Mouse (Mus musculus) bone marrow, adult 2 months (tissue): ENCODE measurements at regions not wholly inside any gene's neighbourhood (a gene's known extent, or its start where the extent isn't known, plus 50 kb on each side); places are given as distances from the start of the nearest gene placed in this dataset.

Source experiments
- CTCF ChIP-seq: fragments of 200-500 bp; IDR thresholded peaks from 2 replicates; pipeline ENCODE4 v1.5.1; 2011; ENCODE audit warnings: low read length, control low read depth; ENCODE audit not compliant: control insufficient read depth, insufficient read depth
- POLR2A ChIP-seq: fragments of 200-500 bp; IDR thresholded peaks from 2 replicates; pipeline ENCODE4 v1.6.1; 2011; ENCODE audit warnings: low read depth, mild to moderate bottlenecking, control low read depth, low read length, borderline replicate concordance; ENCODE audit not compliant: control insufficient read depth

- TF ChIP-seq CTCF, result no peak
- TF ChIP-seq POLR2A, result no peak
Measured at GRCm38 (mm10) chr5:35169614-35170293, 64.2 kb upstream of the Lrpap1 start.
